Mouse (Mus musculus) heart, postnatal 0 days (tissue): ENCODE results near the gene Slf2.

Source experiments
- CTCF ChIP-seq: IDR thresholded peaks from 2 replicates; pipeline ENCODE4 v1.5.1; 2016; ENCODE audit warnings: antibody characterized with exemption, control low read depth, low read depth
- EP300 ChIP-seq: IDR thresholded peaks from 2 replicates; pipeline ENCODE4 v1.6.1; 2016; ENCODE audit warnings: antibody characterized with exemption, low read depth

DNA sequence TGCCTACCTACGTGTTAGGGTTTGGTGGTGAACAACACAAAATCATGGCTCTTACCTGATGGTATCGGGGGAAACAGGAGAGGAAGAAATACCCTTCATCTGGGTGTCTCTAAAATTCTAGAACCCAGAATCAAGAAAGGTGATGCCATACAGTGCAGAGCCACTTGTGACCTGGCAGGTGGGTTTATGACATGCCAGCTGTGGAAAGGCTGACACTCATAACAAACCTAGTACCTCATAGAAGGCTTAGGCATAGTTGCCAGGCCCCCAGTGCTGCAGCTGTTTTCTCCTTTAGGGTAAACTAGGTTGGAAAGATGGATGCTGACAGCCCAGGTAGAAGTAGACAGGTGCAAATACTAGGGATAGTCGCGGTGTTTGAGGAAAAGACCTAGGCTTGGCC, 53.5 kb downstream of the Slf2 start:
- no peak for TF ChIP-seq CTCF
- no peak for TF ChIP-seq EP300
